Mouse (Mus musculus): Measurements from ENCODE around the gene Trim40. TPM values are rescaled to one million over a fixed set of nuclear protein-coding genes. Genes with fewer than 3 reads are reported as not detected.
"Not testable (repeated sequence)": the region's sequence is repeated elsewhere in the genome, so short reads cannot be mapped to it uniquely, and the experiment has no call there.

The Trim40 gene
- polyA plus RNA-seq, 3 experiments from 2014 or later = not detected

DNA sequence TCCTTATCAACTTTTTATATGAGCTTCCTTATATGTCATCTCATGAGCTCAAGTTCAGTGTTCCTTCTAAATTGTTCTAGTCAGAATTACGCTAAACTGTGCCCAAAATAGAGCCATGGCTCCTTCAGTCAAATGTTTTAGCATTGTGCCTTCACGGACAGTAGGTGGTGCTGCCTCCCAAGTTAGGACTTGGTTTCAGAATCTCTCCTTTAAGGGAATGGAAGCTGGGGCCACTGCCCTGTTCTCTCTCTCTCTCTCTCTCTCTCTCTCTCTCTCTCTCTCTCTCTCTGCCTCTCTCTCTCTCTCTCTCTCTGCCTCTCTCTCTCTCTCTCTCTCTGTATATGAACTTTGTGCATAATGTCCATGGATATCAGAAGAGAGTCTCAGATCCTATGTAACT, 2.4 kb upstream of the Trim40 start:
- ATAC-seq = peak; percentile 74

DNA sequence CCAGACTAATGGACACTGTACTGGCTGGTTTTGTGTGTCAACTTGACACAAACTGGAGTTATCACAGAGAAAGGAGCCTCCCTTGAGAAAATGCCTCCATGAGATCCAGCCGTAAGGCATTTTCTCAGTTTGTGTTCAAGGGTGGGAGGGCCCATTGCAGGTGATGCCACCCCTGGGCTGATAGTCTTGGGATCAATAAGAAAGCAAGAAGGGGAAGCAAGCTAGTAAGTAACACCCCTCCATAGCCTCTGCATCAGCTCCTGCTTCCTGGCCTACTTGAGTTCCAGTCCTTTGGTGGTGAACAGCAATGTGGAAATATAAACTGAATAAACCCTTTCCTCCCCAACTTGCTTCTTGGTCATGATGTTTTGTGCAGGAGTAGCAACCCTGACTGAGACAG, 1.6 kb upstream of the Trim40 start:
- not testable (repeated sequence) for ATAC-seq

DNA sequence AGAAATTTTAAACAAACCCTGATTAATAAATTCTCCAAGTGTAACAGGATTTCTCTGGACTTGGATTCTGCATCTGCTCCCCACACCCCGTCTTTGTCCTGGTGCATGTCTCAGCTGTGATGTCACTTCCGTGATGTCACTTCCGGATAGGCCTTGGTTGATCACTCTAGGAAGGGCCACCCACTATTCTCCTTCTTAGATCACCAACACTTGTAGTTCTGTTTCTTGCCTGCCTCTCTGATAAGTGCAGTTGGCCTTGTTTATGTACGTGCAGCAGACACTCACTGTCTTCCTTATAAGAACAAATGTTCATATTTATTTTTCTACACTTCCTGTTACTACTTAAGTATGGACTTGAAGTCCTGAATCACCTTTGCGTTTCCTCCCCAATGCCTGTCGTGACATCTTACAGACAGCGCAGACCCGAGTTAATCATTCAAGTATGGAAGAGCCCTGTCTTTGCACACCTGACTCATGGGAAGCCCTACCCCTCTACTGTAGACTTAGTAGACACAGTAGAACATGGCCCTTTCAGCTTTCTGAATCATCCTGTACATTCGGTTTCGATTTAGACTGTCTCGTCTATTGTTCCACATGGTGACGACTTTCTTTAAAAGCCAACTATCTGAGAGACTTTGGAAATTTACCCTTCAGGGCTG, 4.7 kb downstream of the Trim40 start:
- ATAC-seq = no peak

DNA sequence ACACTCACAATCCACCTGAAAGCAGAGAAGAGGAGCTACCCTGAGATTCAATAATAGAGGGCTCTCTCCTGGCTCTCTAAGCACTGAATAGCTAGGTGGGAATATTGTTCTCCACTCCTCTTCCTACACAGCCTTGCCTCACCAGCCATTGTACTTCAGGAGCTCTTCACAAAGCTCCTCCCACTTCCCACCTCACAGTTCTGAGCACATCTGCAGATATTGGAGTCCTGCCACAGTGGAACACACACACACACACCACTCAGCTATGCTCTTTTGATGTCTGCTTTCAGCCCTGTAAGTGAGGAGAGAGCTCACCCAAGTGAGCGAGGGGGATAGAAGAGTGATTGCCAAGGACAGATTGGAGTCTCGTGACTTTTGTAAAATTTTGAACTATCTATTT, 6.6 kb downstream of the Trim40 start:
- ATAC-seq = no peak

DNA sequence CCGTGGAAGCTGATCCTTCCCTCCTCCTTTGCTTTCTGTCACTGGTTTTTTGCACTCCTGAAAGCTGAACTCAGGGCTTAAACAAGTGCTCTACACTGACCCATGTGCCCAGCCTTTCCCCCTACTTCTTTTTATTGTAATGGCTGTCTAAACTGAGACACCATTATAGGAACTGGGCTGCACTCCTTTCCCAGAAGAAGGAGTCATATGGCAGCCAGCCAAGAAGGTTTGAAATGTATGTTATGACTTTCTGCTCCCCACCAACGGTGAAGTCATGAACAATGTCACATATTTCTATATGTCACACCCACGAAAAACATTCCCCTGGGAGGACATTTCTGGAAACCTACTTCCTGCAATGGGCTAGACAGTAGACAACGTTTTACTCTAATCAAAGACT, 15.3 kb downstream of the Trim40 start:
- ATAC-seq = no peak

DNA sequence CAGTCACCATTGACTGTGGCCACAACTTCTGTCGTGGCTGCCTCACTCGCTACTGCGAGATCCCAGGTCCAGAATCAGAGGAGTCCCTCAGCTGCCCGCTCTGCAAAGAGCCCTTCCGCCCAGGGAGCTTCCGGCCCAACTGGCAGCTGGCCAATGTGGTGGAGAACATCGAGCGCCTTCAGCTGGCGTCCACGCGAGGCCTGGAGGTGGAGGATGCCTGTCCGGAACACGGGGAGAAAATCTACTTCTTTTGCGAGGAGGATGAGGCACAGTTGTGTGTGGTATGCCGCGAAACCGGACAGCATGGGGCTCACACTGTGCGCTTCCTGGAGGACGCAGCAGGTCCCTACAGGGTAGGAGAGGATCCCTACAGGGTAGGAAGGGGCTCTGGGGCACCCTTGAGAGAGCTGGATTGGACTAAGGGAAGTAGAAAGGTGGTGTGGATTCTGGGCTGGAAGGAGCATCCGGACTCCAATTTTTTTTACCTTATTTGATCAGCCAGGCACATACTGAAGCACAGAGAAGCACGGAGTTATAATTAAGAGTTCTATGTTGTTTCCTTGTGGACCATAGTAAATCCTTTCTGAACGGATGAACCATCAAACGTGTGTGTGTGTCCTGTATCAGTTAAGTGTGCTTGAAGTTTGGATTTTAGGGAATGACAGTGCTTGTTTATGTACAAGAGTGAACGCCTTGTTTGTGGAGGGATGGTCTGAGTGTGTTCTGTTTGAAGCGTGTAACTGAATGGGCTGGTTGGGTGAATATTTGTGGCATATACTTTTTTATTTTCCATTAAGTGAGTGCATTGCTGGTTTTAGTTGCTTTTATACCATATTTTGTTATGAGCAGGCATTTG, 19.7 kb downstream of the Trim40 start:
- ATAC-seq = no peak

DNA sequence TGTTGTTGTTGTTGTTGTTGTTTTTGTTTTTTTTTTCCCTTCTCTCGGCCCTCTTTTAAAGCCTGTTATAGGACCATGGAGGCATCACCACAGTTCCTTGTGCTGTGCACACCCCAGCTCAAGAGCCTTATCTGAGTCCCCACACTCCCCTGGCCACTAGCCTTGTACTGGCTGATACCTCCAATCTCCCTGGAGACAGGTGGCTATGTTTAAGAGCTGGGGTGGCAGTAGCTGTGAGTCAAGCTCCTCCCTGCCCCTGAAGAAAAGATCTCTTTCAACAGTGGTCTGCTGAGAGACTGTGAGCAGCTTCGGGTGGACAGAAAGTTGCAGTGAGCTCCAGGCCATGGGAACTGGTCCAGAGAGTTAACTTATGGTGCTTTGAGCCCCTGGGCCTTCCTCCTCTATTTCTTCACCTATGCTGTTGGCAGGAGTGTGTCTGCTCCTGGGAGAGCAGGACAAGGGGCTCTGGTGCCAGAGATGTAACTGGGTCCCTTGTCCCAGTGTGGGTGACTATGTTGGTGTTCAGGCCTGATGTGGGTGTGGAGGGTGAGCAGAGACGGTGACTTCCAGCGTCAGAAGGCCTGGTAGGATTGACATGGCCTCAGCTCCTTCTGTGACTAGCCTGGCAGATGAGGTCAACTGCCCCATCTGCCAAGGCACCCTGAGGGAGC, 20.5 kb downstream of the Trim40 start, which contains the start of gene Trim10:
Gene Trim10 (plus strand): TSS at position 291 of the 671 bp plus-strand sequence.
- ATAC-seq = no peak

DNA sequence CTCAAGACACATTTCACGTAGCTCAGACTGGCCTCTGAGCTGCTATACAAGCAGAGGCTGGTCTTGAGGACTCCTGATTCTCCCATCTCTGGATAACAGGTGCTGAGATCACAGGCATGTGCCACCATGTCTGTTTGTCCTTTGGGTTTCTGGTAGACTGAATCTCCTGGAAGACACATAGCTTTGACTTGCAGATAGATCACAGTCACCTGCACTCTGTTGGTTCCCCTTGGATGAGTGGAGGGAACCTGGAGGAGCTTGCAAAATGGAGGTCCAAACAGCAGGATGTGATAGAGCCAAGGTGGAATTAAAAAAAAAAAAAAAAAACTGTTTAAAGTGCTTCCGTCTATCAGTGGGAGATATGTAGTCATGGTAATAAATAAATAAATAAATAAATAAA, 21.1 kb downstream of the Trim40 start:
- ATAC-seq = no peak

DNA sequence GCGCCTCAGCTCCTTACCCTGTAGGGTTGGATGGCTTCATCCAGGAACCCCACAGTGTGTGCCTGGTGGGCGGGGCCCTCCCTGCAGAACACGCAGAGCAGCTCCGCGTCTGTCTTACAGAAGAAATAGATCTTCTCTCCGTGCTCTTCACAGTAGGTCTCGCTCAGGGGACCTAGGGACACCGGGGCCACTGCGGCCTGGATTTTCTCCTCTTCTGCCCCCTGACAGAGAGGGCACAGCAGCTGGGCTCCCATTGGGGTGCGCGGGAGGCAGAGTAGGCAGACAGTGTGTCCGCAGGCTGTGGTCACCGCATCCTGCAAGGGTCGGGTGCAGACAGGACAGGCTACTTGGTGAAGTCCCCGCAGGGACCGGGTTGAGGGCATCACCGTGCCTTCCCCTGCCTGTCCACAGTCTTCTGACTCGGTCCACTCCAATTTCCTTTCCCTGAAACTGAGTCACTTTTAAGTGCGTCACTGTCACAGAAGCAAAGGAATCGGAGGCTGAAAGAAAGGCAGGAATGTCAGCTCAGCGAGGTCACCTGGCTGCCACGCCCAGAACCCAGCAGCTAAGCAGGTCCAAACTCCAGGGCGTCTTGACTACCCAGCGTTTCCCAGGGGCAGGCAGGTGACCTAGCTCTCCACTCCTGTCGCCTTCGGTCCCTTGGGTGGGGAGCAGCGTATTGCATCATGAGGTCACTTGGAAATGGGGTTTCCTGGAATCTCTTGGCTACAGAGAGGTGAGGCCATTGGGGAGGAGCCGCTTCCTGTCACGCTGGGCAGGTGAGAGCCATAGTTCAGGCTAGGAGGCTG, 23.0 kb downstream of the Trim40 start, which contains the start of gene Trim15:
Gene Trim15 (minus strand): TSS at position 492 of the 809 bp plus-strand sequence.
- no peak for ATAC-seq

DNA sequence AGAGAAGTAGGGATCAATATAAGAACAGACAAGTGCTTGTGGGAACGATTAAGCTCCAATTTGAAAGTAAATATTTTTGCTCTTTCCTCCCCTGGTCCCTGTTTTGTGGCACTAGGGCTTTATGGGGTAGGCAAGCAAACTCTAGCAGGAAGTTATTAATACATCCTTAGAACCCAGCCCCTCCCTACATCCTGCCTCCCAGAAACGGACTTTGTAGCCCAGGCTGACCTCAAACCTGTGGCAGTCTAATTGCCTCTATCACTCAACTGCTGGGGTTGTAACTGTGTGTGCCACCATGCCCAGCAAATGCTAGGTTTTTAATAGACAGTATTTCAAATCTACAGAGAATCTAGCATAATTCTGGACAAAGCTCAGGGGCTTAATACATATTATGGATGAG, 28.2 kb downstream of the Trim40 start:
- no peak for ATAC-seq

DNA sequence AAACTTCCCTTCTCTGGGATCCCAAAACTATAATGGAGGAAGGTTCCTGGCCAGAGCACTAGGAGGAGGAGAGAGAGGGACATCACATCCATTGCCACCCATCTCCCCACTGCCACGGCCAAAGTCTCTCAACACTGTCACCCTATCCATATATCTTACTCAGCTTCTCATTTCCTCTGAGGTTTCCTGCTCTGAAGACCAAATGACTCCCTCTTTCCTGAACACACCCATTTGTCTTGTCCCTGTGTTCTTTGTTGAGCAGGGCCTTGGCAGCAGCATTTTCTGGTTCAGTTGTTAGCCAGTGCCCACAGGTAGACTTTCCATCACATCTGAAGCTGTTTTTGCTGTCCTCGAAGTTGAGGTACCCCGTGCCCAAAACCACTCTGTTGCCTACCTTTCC, 31.7 kb downstream of the Trim40 start:
- ATAC-seq = no peak

DNA sequence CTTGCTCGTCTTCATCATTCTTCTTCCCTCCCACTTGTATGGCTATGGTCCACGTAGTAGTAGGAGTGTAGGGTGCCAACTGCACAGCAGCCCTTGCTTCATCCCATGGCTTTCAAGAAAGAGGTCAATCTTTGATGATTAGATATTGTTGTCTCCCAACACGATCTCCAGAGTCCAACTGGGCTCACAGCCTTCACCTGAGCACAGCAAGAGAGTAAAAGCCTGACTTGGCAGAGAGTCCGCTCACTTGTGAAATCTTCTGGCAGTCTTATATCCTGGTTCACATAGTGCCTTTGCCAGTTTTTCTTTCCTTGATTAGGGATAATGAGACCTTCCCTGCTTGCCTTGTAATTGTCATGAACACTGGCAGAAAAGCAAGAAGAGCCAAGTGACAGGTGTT, 33.7 kb downstream of the Trim40 start:
- no peak for ATAC-seq

DNA sequence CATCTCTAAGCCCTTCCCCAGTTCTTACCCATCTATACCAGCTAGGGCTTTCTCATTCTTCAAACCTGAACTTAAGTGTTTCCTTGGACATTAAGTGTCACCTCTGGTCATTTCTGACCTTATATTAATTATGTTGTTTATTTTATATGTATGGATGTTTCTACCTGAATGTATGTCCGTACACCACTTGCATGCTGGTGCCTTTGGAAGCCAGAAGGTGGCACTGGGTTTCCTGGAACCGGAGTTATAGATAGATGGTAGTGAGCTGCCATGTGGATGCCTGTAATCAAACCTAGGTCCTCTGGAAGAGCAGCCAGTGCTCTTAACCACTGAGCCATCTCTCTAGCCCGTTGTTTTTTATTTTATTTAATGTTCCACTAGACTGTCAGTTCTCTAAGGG, 34.4 kb downstream of the Trim40 start:
- no peak for ATAC-seq

DNA sequence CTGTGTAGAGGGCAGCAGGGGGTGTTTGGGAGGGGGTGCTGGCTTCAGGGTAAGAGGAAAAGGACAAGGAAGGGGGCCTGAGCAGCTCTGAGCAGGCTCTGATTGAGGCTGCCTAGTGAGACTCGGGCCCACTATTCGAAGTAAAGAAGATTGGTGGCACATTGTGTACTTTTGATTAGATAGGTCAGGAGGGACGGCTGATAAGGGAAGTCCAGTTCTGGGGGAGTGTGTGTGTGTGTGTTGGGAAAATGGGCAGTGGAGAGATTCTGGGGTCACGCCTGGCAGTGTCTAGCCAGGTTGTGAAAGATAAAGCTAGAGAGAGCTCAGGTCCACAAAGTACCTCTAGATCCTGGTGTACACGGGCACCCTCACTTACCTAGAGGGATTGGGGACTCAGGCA, 38.3 kb downstream of the Trim40 start:
- no peak for ATAC-seq

DNA sequence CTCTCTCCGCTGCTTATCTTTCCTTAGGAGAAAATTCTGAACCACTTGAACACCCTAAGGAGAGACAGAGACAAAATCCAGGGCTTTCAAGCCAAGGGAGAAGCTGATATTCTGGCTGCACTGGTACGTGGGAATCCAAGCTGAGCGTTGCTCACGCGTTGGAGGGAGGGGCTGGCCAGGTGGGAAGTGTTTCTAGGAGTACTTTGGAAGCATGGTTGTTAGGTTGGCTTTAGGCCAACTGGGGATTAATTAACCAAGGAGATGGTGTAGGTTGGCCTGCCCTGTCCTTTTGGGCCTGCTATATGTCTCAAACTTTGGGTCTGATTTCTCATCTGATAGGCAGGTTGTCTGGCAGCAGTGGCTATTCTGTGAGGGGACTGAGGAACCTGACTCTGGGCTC, 38.7 kb downstream of the Trim40 start:
- no peak for ATAC-seq

DNA sequence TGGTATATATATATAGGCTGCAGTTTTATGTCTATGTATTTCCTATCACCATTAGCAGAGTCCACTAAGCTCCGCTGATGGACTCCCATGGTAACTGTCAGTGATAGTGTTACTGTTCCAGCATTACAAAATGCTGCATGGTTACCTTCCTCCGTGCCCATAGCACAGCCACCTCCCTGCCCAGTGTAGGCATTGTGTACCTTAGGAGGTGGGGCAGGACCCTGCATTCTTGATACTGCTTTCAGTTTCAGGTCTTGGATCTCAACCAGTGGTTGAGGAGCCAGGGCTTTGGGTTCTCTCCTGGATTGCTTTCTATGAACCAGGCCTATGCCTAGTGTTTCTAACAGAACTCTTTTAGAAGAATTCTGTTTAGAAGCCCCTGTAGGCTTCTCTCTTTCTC, 39.9 kb downstream of the Trim40 start:
- ATAC-seq = no peak

DNA sequence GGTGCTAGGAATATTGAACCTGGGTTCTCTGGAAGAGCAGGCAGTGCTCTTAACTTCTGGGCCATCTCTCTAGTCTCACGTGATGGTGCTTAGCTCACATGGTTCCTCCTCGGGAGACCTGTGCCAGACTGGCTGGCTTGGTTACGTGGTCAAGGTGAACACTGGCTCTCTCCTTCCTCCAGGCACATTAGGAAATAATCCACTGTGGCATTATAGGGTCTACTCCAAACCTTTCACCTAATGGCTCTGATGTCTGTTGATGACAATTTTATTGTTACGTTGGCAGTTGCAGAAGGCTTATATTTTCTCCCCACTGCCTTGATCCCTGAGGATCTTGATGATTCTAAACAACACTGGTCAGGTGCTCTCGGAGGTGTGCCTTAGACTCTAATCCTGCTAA, 41.0 kb downstream of the Trim40 start:
- no peak for ATAC-seq

DNA sequence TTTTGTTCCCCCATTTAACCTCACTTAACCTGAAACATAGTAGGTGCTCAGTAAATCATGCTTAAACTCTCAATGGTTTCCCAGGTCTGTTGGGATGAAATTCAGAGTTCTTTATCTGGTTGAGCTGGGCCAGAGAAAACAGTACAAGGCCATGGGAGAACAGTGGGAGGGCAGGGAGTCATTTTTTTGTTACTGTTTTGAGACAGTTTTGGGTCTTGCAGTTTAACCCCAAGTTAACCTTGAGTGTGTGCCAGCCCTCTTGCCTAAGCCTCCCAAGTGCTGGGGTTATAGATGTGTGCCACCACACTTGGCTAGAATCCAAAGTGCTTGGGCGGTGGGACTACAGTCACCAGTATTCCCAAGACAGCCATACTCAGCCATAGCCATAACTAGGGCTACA, 45.2 kb downstream of the Trim40 start:
- ATAC-seq = no peak

DNA sequence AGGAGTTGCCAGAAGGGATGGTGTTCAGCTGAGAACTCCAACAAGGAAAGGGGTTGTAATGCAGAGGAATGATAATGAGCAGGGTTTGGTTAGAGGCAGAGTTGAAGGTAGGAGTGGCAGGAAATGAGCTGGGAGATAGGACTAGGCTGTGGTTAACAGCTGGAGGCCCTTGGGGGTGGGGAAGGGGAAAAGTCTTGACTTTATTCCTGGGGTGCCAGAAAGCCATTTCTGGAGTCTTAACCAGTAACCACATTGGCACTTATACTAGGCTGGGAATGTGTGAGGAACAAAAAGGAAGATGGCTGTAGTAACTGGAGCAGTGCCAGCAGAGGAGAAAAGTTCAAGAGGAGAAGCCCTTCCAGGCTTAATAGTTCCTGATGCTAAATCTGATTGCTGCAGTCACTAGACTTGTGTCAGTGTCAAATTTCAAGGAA, 45.6 kb downstream of the Trim40 start:
- ATAC-seq = peak; percentile 48

DNA sequence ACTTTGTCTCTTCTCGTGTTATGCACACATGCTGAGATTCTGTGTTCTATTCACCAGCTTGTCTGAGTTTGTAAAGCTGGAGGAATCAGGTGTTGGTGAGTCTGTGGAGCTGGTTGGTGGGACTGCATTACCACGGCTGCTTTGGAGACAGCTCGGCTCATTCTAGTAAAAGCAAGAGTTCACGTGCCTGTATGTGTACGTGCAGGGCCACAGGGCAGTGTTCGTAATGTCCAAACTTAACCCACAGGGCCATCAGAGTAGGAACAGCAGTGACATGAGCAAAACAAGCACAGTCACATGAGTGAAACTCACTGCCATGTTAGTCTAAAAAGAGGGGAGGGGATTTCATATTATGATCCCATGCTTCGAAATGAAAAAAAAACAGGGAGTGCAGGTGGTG, 46.2 kb downstream of the Trim40 start:
- no peak for ATAC-seq

DNA sequence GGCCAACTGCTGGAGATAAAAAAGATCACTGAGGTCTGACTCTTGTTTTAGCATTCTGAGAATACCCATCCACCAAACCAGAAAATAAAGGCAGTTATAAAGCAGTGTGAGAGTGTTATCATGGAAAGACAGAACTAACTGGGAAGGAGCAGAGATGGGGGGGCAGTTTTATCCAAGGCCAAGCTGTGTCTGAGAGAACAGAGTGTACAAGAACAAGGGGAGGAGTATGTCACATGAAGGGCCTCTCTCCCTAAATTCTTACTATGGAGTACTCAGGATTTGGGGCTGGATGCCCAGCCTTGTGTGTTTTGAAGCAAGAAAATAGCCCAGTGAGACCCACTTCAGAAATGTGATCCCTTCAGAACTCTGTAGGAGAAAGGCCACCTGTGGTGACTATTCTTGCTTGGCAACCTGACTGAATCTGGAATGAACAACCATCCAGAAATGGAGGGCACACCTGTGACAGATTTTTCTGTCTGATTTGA, 48.9 kb downstream of the Trim40 start:
- ATAC-seq = no peak

DNA sequence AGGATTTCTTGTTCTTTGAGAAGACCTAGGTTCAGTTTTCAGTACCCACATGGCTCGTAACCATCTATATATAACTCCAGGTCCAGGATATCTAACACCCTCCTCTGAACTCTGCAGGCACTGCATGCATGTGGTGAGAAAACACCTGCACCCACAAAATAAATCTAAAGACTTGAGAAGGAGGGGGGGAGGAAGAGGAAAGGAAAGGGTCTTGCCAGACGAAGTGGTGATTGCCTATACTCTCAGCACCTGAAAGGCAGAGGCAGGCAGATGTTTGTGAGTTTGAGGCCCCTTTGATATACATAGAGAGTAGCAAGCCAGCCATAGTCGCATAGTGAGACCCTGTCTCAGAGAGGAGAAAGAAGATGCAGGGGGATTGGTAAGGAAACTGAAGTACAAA, 50.0 kb downstream of the Trim40 start:
- no peak for ATAC-seq

DNA sequence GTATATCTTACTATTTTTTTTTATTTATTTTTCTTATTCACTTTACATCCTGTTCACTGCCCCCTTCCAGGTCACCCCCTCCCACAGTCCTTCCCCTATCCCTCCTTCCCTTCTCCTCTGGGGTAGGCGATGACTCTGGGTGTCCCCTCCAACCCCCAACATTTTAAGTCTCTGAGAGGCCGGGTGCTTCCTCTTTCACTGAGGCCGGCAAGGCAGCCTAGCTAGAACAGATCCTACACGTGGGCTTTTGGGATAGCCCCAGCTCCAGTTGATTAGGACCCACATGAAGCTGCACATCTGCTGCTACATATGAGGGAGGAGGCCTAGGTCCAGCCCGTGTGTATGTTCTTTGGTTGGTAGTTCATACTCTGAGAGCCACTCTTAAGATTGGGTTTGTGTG, 50.9 kb downstream of the Trim40 start:
- no peak for ATAC-seq
